ENCODE assay signal across 10 mouse cellular contexts in genomic region chr16:92952336-92953097, GRCm38 (mm10).
DNase-seq lines count a peak whose midpoint lies in the region; ATAC-seq and TF ChIP-seq lines count a peak whose summit lies in the region.
"Had no signal": no experiment of that assay in that cellular context is flagged by ENCODE, and none has a peak within 500 bp of the region (broad histone marks: within the 10 kb centered on the region; RNA-seq: fewer than 3 reads in every experiment).

No protein-coding gene starts in this region.

- H3K27me3 ChIP-seq in heart, embryonic 10.5 days (ENCODE audit: insufficient read depth, poor library complexity, severe bottlenecking), result peaks cover 18% of the 10 kb centered on the region; the same call in 1 of the 2 replicates
- H3K27me3 ChIP-seq in intestine, embryonic 16.5 days (replicated peaks; ENCODE audit: control insufficient read depth, insufficient read depth, low read length), result no peaks in the 10 kb centered on the region
- no peaks in the 10 kb centered on the region for H3K27me3 ChIP-seq in stomach, postnatal 0 days (ENCODE audit: control insufficient read depth, insufficient read depth, low read length)
- H3K27me3 ChIP-seq: CH12.LX had no signal

- DNase-seq in heart, adult 11 months, result peak; percentile 96
- DNase-seq in heart, embryonic 10.5 days (ENCODE audit: low spot score), result no peak
- DNase-seq in right cerebral cortex, adult 18-20 months, result peak; percentile 57
- no peak for DNase-seq in right cerebral cortex, postnatal 4 days
- no peak for DNase-seq in stomach, postnatal 0 days (ENCODE audit: low spot score)
- DNase-seq in ovary, postnatal 36 days (ENCODE audit: low spot score), result no peak
- DNase-seq in urinary bladder, postnatal 36 days (ENCODE audit: low spot score in 2 of 2), result no peak
- DNase-seq: lung, adult 2 months had no signal

- TF ChIP-seq EP300 in stomach, postnatal 0 days (optimal IDR thresholded peaks at IDR 0.05), result no peak

- no peak for TF ChIP-seq CTCF in stomach, postnatal 0 days (IDR thresholded peaks at IDR 0.05; ENCODE audit: low read depth)

- no peaks in the 10 kb centered on the region for H3K9me3 ChIP-seq in heart, embryonic 10.5 days
- no peaks in the 10 kb centered on the region for H3K9me3 ChIP-seq in intestine, embryonic 16.5 days (ENCODE audit: control insufficient read depth, low read length)
- H3K9me3 ChIP-seq in stomach, postnatal 0 days (ENCODE audit: control insufficient read depth, low read length), result no peaks in the 10 kb centered on the region

- WGBS in heart, embryonic 10.5 days, result 59% methylated on average over 7 of the region's 7 CpGs
- WGBS in intestine, embryonic 16.5 days, result 34% methylated on average over 7 of the region's 7 CpGs
- WGBS in stomach, postnatal 0 days, result 25% methylated on average over 7 of the region's 7 CpGs

- no peak overlapping the region for H3K4me2 ChIP-seq in intestine, embryonic 16.5 days (ENCODE audit: low read depth, low read length)
- no peak overlapping the region for H3K4me2 ChIP-seq in stomach, postnatal 0 days (replicated peaks; ENCODE audit: low read depth)

- H3K36me3 ChIP-seq in heart, embryonic 10.5 days, result no peaks in the 10 kb centered on the region
- no peaks in the 10 kb centered on the region for H3K36me3 ChIP-seq in intestine, embryonic 16.5 days (ENCODE audit: control insufficient read depth, insufficient read depth, low read length)
- H3K36me3 ChIP-seq in stomach, postnatal 0 days (ENCODE audit: control insufficient read depth, insufficient read depth, low read length), result no peaks in the 10 kb centered on the region

- H3K4me3 ChIP-seq in heart, embryonic 10.5 days, result no peak overlapping the region
- no peak overlapping the region for H3K4me3 ChIP-seq in intestine, embryonic 16.5 days (ENCODE audit: low read length)
- no peak overlapping the region for H3K4me3 ChIP-seq in stomach, postnatal 0 days (ENCODE audit: low read depth, low read length)

- peaks cover 21% of the 10 kb centered on the region for H3K4me1 ChIP-seq in heart, embryonic 10.5 days
- H3K4me1 ChIP-seq in intestine, embryonic 16.5 days (ENCODE audit: control insufficient read depth, insufficient read depth, low read length), result peaks cover 36% of the 10 kb centered on the region
- no peaks in the 10 kb centered on the region; the same call in 1 of the 2 replicates for H3K4me1 ChIP-seq in stomach, postnatal 0 days (replicated peaks; ENCODE audit: control insufficient read depth, insufficient read depth)

- peak; percentile 19; the same call in 1 of the 2 replicates for ATAC-seq in intestine, embryonic 16.5 days
- peak; percentile 64; the same call in 1 of the 2 replicates for ATAC-seq in stomach, postnatal 0 days (ENCODE audit: low FRiP score, low TSS enrichment)

- H3K27ac ChIP-seq in heart, embryonic 10.5 days, result no peak overlapping the region
- peak overlapping the region; percentile 76 for H3K27ac ChIP-seq in intestine, embryonic 16.5 days (ENCODE audit: low read length)
- peak overlapping the region; percentile 56 for H3K27ac ChIP-seq in stomach, postnatal 0 days (replicated peaks)

- no peak overlapping the region for H3K9ac ChIP-seq in intestine, embryonic 16.5 days (ENCODE audit: low read depth, low read length)
- no peak overlapping the region for H3K9ac ChIP-seq in stomach, postnatal 0 days (ENCODE audit: low read length)

Comparison
In these comparisons a context has a peak if more than half of its experiments do, and no peak if none do; other contexts are left out.
1. DNase-seq: peak in heart, adult 11 months (single experiment) and right cerebral cortex, adult 18-20 months (single experiment); none in heart, embryonic 10.5 days (single experiment), right cerebral cortex, postnatal 4 days (single experiment), stomach, postnatal 0 days (single experiment), ovary, postnatal 36 days (single experiment) and urinary bladder, postnatal 36 days (0 of 2).